Comparison of ENCODE assay signal across 14 mouse cellular contexts in the genomic region with DNA sequence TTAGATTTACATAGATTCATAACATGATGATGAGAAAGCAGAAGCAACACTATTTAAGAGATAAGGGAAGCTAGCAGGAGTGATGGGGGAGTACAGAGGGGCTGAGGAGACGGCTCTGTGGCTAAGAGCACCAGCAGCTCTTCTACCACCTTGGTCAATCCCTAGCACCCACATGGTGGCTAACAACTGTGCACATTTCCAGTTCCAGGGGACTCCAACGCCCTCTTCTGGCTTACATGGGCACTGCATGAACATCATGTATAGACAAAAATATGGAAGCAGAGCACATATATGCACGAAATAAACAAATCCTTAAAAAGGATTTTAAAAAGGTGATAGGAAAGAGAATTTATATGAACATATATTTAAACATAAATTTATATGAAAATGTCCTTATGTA. TPM values are rescaled to one million over a fixed set of nuclear protein-coding genes. Genes with fewer than 3 reads are reported as not detected.
DNase-seq lines count a peak whose midpoint lies in the region; ATAC-seq and TF ChIP-seq lines count a peak whose summit lies in the region.
"Had no signal": no experiment of that assay in that cellular context is flagged by ENCODE, and none has a peak within 500 bp of the region (broad histone marks: within the 10 kb centered on the region; RNA-seq: fewer than 3 reads in every experiment).

No protein-coding gene starts in this region.

- DNase-seq in kidney, postnatal 0 days (ENCODE audit: low spot score), result no peak
- peak; percentile 48 for DNase-seq in 3T3-L1 (ENCODE audit: low read depth, low spot score)
- DNase-seq in B cell, adult 2 months, result peak; percentile 43 to 44
- no peak for DNase-seq in brain, embryonic 14.5 days (ENCODE audit: low read depth)
- no peak for DNase-seq in right cerebral cortex, postnatal 36 days (ENCODE audit: low spot score in 2 of 2)
- DNase-seq in urinary bladder, postnatal 25 days (ENCODE audit: low spot score), result no peak
- no peak for DNase-seq in adrenal gland, postnatal 14 days
- DNase-seq: kidney, postnatal 4 days; right cerebral cortex, postnatal 14 days had no signal

- no peak overlapping the region for H3K27ac ChIP-seq in kidney, postnatal 0 days
- H3K27ac ChIP-seq in kidney, embryonic 16.5 days (ENCODE audit: low read length), result no peak overlapping the region
- H3K27ac ChIP-seq: embryonic facial prominence, embryonic 12.5 days; forebrain, embryonic 15.5 days had no signal

- H3K9me3 ChIP-seq in kidney, postnatal 0 days (replicated peaks; ENCODE audit: low read length), result no peaks in the 10 kb centered on the region
- no peaks in the 10 kb centered on the region for H3K9me3 ChIP-seq in kidney, embryonic 16.5 days (ENCODE audit: low read length)
- H3K9me3 ChIP-seq: embryonic facial prominence, embryonic 12.5 days; forebrain, embryonic 15.5 days had no signal

- no peak overlapping the region for H3K4me2 ChIP-seq in kidney, postnatal 0 days (ENCODE audit: low read length)
- H3K4me2 ChIP-seq in kidney, embryonic 16.5 days (replicated peaks; ENCODE audit: low read depth, low read length), result no peak overlapping the region
- H3K4me2 ChIP-seq: embryonic facial prominence, embryonic 12.5 days; forebrain, embryonic 15.5 days; heart, embryonic 11.5 days had no signal

- no peak overlapping the region for H3K4me3 ChIP-seq in kidney, postnatal 0 days (replicated peaks; ENCODE audit: low read depth, low read length)
- H3K4me3 ChIP-seq in kidney, embryonic 16.5 days (ENCODE audit: low read length), result no peak overlapping the region
- H3K4me3 ChIP-seq: embryonic facial prominence, embryonic 12.5 days; forebrain, embryonic 15.5 days had no signal

- peaks cover 5% of the 10 kb centered on the region; the same call in 1 of the 2 replicates for H3K4me1 ChIP-seq in kidney, postnatal 0 days (replicated peaks; ENCODE audit: insufficient read depth, low read length)
- peaks cover 9% of the 10 kb centered on the region for H3K4me1 ChIP-seq in kidney, embryonic 16.5 days (ENCODE audit: insufficient read depth, low read length)

- ATAC-seq in kidney, postnatal 0 days (replicated peaks; ENCODE audit: low FRiP score, low read depth), result no peak
- no peak for ATAC-seq in kidney, embryonic 16.5 days (ENCODE audit: low FRiP score, low TSS enrichment)
- ATAC-seq: forebrain, embryonic 15.5 days; hindbrain, embryonic 16.5 days had no signal

- no peak for TF ChIP-seq POLR2A in brain, embryonic 14.5 days (IDR thresholded peaks at IDR 0.05; ENCODE audit: borderline replicate concordance, extremely low read depth, insufficient read depth, insufficient read length, poor library complexity, severe bottlenecking)

- H3K9ac ChIP-seq in kidney, postnatal 0 days (ENCODE audit: low read depth, low read length), result no peak overlapping the region
- H3K9ac ChIP-seq in kidney, embryonic 16.5 days (replicated peaks; ENCODE audit: low read length), result no peak overlapping the region
- H3K9ac ChIP-seq: embryonic facial prominence, embryonic 12.5 days; forebrain, embryonic 15.5 days had no signal

- H3K36me3 ChIP-seq in kidney, postnatal 0 days (ENCODE audit: insufficient read depth, low read length), result peaks cover 8% of the 10 kb centered on the region; the same call in 1 of the 2 replicates
- 0 out of 2 replicates have a peak, but pooled peaks cover 9% of the 10 kb centered on the region for H3K36me3 ChIP-seq in kidney, embryonic 16.5 days (ENCODE audit: insufficient read depth, low read length)

- no peaks in the 10 kb centered on the region for H3K27me3 ChIP-seq in kidney, postnatal 0 days (ENCODE audit: insufficient read depth, low read length)
- no peaks in the 10 kb centered on the region for H3K27me3 ChIP-seq in kidney, embryonic 16.5 days (ENCODE audit: insufficient read depth, low read length)
- H3K27me3 ChIP-seq: embryonic facial prominence, embryonic 12.5 days; forebrain, embryonic 15.5 days had no signal

- 64% methylated on average over 3 of the region's 3 CpGs for WGBS in kidney, postnatal 0 days
- WGBS in kidney, embryonic 16.5 days, result 62% methylated on average over 3 of the region's 3 CpGs

- peak; percentile 50 for TF ChIP-seq CTCF in kidney, postnatal 0 days (IDR thresholded peaks at IDR 0.05; ENCODE audit: low read depth)
- 0 out of 2 replicates have a peak, but pooled peaks have one; percentile 6 for TF ChIP-seq CTCF in brain, embryonic 14.5 days (IDR thresholded peaks at IDR 0.05; ENCODE audit: borderline replicate concordance, extremely low read depth, insufficient read depth, insufficient read length)

RNA-seq across cellular contexts. Expression of a gene that starts 4.6 kb away (rescaled TPM):
- 38.9 and 40.7 TPM in 2 replicates for polyA plus RNA-seq in kidney, postnatal 0 days (2015; fragmentation: Nextera tagmentation; extraction: Ambion mirVana)
- polyA plus RNA-seq in kidney, embryonic 16.5 days (2015; fragmentation: Nextera tagmentation; extraction: Ambion mirVana), result 27.1 and 38.0 TPM in 2 replicates
- polyA plus RNA-seq in brain, embryonic 14.5 days (2012; rRNA removed), result 19.2 and 20.0 TPM in 2 replicates
- 57.2 and 67.9 TPM in 2 replicates for total RNA-seq in adrenal gland, postnatal 14 days (2021)

RNA-seq across cellular contexts. Expression of a gene that starts 4.7 kb away (rescaled TPM):
- 9.7 and 11.2 TPM in 2 replicates for polyA plus RNA-seq in kidney, postnatal 0 days (2015; fragmentation: Nextera tagmentation; extraction: Ambion mirVana)
- polyA plus RNA-seq in kidney, embryonic 16.5 days (2015; fragmentation: Nextera tagmentation; extraction: Ambion mirVana), result 16.3 and 16.5 TPM in 2 replicates
- polyA plus RNA-seq in brain, embryonic 14.5 days (2012; rRNA removed), result 29.1 and 33.9 TPM in 2 replicates
- total RNA-seq in adrenal gland, postnatal 14 days (2021), result 40.4 and 49.6 TPM in 2 replicates

RNA-seq across cellular contexts. Expression of a gene that starts 23.7 kb away (rescaled TPM):
- polyA plus RNA-seq in kidney, postnatal 0 days (2015; fragmentation: Nextera tagmentation; extraction: Ambion mirVana), result 18.3 and 20.5 TPM in 2 replicates
- 20.2 and 21.4 TPM in 2 replicates for polyA plus RNA-seq in kidney, embryonic 16.5 days (2015; fragmentation: Nextera tagmentation; extraction: Ambion mirVana)
- polyA plus RNA-seq in brain, embryonic 14.5 days (2012; rRNA removed), result 10.5 and 12.6 TPM in 2 replicates
- 6.5 and 7.3 TPM in 2 replicates for total RNA-seq in adrenal gland, postnatal 14 days (2021)

Comparison
In these comparisons a context has a peak if more than half of its experiments do, and no peak if none do; other contexts are left out.
1. DNase-seq: peak in 3T3-L1 (single experiment) and B cell, adult 2 months (2 of 2); none in kidney, postnatal 0 days (single experiment), brain, embryonic 14.5 days (single experiment), right cerebral cortex, postnatal 36 days (0 of 2), urinary bladder, postnatal 25 days (single experiment) and adrenal gland, postnatal 14 days (single experiment).